Mouse (Mus musculus) megakaryocyte-erythroid progenitor cell, adult 5-6 weeks (primary cell): ENCODE measurements at regions not wholly inside any gene's neighbourhood (a gene's known extent, or its start where the extent isn't known, plus 50 kb on each side); places are given as distances from the start of the nearest gene placed in this dataset.

ENCODE experiments used
- ATAC-seq: replicated peaks from 2 replicates; pipeline ENCODE4 v1.8.0; 2016; ENCODE audit warnings: mild to moderate bottlenecking, inconsistent platforms; ENCODE audit not compliant: severe bottlenecking, poor library complexity, low FRiP score, low TSS enrichment

DNA sequence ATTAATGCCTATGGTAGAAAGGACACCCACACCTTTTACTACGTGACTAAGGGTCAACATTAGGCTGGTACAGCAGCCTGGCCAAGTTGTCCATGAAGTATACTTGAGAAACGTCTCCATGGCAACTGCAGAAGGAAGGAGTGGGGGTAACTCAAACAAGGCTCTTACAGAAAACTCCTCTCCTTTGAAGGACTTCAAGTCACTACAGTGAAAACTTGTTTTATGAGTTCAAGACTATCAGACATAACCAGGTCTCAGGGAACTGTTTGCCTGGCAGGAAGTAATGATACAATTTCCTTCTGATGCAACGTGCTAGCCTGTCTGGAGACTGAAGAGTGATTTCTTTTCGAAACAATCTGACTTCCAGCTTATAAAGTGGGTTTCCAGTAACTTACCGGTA lies 71.5 kb upstream of the Serpine2 start:
- ATAC-seq: no peak

GRCm38 (mm10) chr1:79927740-79928139 lies 66.8 kb upstream of the Serpine2 start:
- no peak for ATAC-seq

- ATAC-seq: no peak
Observed at GRCm38 (mm10) chr1:79925776-79926175, 64.8 kb upstream of the Serpine2 start.

DNA sequence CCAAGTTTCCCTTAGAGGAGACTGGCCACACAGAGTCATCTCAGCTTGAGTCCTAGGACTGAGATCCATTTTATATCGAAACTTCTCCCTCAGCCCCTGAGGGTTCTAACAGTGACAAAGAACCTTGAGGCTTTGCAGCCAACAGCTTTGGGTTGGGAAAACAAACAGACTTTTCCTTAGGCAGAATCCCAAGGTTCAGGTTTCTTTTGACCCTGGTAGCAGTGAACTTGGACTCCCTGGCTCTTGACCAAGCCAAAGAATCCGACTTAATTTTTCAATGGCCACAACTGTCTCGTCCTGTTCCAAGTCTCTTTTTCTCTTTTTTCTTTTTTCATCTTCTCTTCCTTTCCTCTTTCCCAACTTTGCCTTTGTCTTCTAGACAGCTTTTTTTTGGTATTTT lies 60.9 kb upstream of the Serpine2 start:
- ATAC-seq: no peak

DNA sequence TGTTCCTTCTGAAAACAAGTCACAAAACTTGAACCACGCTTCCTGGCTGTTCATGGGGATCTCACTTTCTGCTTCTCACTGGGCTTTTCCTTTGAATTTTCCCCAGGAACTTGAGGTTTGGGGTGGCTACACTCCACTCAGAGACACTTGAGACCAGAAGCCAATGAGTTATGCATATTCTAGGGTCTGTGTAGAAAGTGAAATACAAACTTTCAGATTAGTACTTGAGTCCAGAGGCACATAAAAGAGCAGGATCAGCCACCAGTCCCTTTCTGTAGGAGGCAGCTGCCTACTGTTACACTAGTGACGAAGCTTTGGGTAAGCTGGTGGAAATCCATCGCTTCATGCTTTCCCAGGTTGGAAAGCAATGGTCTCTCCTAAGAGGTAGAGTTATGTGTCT lies 60.4 kb upstream of the Serpine2 start:
- no peak for ATAC-seq

DNA sequence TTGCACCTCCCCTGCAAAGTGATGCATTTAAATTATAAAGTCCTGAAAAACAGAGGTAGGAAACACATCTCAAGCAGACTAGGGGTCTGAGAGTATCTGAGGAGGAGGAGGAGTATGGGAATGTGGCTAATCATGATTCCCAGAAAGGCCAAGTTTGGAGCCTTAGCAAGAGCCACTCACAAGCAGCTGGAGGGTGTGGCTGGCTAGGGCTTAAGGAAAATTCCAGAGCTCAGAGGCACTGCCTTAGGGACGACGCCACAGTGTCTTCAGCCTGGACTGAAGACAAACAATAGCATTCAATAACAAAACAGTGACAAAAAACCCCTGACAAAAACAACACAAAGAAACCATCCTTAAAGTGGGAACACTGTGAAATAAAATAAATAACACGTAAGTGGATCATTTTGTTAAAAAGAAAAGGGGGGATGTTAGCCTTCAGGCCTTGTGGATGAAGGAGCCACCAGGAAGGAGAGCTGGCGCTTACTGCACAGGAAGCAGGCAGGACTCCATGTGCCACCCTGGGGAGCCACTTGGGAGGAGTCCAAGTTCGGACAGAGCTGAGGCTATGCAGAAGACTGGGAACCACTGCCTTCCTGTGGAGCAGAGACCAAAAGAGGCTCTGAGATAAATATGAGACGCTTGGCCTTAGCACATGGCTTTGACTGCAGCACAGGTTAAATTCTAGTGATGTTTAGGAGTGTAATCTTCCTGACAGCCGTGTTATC lies 56.6 kb upstream of the Serpine2 start:
- no peak for ATAC-seq
